ENCODE assay signal across 1 mouse cellular context in the genomic region with DNA sequence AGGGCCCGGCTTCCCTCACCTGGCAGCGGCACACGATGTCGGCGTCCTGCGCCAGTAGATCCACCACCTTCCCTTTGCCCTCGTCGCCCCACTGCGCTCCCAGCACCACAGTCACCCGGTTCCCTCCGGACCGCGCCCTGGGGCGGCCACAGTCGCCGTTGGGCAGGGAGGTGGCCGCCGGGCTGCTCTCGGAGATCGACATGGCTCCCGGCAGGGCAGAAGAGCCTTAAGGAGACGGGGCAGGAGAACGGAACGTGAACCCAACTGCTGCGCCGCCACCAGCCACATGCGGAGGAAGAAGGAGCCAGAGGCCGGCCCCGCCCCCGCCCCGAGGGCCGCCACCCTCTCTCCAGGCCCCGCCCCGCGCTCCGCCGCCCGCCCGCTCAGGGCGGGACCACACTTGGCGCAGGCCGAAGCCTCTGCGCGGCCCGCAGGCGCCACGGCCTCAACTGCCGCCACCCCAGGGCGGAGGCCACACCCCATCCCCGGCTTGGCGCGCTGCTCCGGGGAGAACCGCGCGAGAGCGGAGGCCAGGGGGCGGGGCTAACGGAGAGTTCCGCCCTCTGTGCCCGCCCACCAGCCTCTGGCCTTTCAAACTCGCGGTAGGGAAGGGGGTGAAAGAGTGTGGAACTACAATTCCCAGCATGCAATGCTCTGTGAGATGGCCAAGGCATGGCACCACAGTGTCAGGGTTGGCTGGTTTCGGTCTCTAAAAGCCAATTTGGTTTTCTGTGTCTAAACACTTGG.
TF ChIP-seq lines count a peak whose summit lies in the region.

A gene (minus strand): TSS at position 319 of the 747 bp plus-strand sequence.

TF ChIP-seq in MEL, 35 proteins besides CTCF, POLR2A, EP300 and RAD21 (continued from another document):
- no peak for TF ChIP-seq MEF2A (IDR thresholded peaks at IDR 0.05; ENCODE audit: extremely low read depth, insufficient replicate concordance, low read depth, low read length, poor library complexity, severe bottlenecking)
- peak; percentile 63; the same call in 1 of the 2 replicates for TF ChIP-seq KAT2A (conservative IDR thresholded peaks at IDR 0.05; ENCODE audit: low read depth, low read length)
- TF ChIP-seq E2F4 (IDR thresholded peaks at IDR 0.05; ENCODE audit: borderline replicate concordance, low read depth, low read length): peak; percentile 87
- no peak for TF ChIP-seq CHD1 (IDR thresholded peaks at IDR 0.05; ENCODE audit: low read depth, low read length)
- no peak for TF ChIP-seq GABPA (IDR thresholded peaks at IDR 0.05; ENCODE audit: low read depth, low read length)
- TF ChIP-seq MAFK (IDR thresholded peaks at IDR 0.05; ENCODE audit: borderline replicate concordance, low read depth, low read length): no peak
- peak; percentile 39 for TF ChIP-seq MAX (IDR thresholded peaks at IDR 0.05; ENCODE audit: low read length)
